Mouse (Mus musculus): ENCODE results near the gene Mr1.

- TF ChIP-seq CTCF (IDR thresholded peaks at IDR 0.05; ENCODE audit: low read depth, low read length) (no peak), TAL1 (conservative IDR thresholded peaks at IDR 0.05; ENCODE audit: low read depth, low read length) (no peak), GATA1 (IDR thresholded peaks at IDR 0.05; ENCODE audit: borderline replicate concordance, low read length) (no peak)
Measured at GRCm38 (mm10) chr1:155140076-155140475, 6.5 kb downstream of the Mr1 start.

Measured in G1E (cell line).